In the genomic region with DNA sequence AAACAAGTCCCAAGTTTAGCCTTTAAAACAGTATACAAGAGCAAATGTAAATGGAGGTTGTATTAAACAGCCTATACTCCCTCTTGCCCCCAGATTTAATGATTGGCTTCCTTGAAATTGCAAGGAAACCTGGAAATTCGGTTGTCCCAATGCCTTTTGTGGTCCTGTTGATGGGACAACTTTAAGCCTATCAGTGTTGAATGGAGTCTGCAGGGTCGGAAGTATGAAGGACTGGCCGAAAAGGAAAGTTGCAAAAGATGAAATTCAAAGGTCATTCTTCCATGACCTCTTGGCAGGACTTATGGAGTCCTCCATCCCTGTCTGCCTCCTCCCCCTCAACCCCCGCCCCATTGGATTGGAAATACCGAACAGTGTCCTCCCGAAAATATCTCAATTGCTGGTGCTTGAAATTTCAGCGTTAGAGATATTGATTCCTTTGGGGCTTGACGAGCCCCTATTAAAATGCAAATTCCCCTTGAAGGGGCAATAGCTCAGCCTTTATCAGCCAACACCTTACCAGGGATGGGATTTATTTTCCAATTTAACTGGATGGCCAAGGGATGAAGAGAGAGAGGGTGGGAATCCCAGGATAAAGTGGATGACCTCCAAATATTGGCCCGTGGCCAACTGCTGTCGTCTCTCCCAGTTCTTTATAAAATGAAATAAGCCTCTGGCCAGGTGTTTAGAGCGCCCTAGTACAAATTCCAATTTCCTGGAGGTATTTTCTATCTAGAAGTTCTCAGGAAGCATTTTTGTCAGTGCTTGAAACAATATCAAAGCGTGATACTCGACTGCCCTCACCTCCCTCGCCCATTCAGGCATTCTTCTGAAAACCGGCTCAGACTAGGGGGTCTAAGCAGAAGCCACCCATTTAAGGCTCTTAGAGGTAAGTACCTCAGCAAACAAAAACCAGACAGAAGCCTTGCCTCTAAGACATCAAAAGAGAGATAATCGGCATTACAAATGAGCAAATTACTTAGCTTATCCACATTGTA, we compare ENCODE assay signal across 9 mouse cellular contexts. TPM values are rescaled to one million over a fixed set of nuclear protein-coding genes. Genes with fewer than 3 reads are reported as not detected.
A peak's percentile ranks its signal among the peaks of the same experiment; 100 is the strongest.
DNase-seq lines count a peak whose midpoint lies in the region; ATAC-seq and TF ChIP-seq lines count a peak whose summit lies in the region.
"Had no signal": no experiment of that assay in that cellular context is flagged by ENCODE, and none has a peak within 500 bp of the region (broad histone marks: within the 10 kb centered on the region; RNA-seq: fewer than 3 reads in every experiment).

No protein-coding gene starts in this region.

- peak overlapping the region; percentile 98 for H3K4me2 ChIP-seq in heart, postnatal 0 days (ENCODE audit: low read depth, low read length)
- H3K4me2 ChIP-seq in hindbrain, embryonic 13.5 days, result peak overlapping the region; percentile 97
- H3K4me2 ChIP-seq in midbrain, embryonic 16.5 days (ENCODE audit: low read length), result peak overlapping the region; percentile 96

- no peaks in the 10 kb centered on the region for H3K9me3 ChIP-seq in heart, postnatal 0 days (replicated peaks; ENCODE audit: control insufficient read depth, low read length)
- H3K9me3 ChIP-seq in embryonic facial prominence, embryonic 10.5 days, result no peaks in the 10 kb centered on the region
- no peaks in the 10 kb centered on the region for H3K9me3 ChIP-seq in hindbrain, embryonic 13.5 days
- H3K9me3 ChIP-seq in midbrain, embryonic 16.5 days (replicated peaks; ENCODE audit: control insufficient read depth, low read length, poor library complexity, severe bottlenecking), result no peaks in the 10 kb centered on the region
- H3K9me3 ChIP-seq: liver, embryonic 15.5 days had no signal

- H3K27ac ChIP-seq in heart, postnatal 0 days (ENCODE audit: low read depth), result no peak overlapping the region
- no peak overlapping the region for H3K27ac ChIP-seq in embryonic facial prominence, embryonic 10.5 days (replicated peaks)
- peak overlapping the region; percentile 93; the same call in 1 of the 2 replicates for H3K27ac ChIP-seq in hindbrain, embryonic 13.5 days
- H3K27ac ChIP-seq in midbrain, embryonic 16.5 days (ENCODE audit: low read length), result no peak overlapping the region
- H3K27ac ChIP-seq: liver, embryonic 15.5 days had no signal

- no peak overlapping the region for H3K9ac ChIP-seq in heart, postnatal 0 days (replicated peaks; ENCODE audit: low read depth, low read length)
- H3K9ac ChIP-seq in hindbrain, embryonic 13.5 days, result peak overlapping the region; percentile 85
- H3K9ac ChIP-seq in midbrain, embryonic 16.5 days (ENCODE audit: low read depth, low read length), result no peak overlapping the region
- H3K9ac ChIP-seq: liver, embryonic 15.5 days had no signal

- H3K4me1 ChIP-seq in heart, postnatal 0 days (ENCODE audit: control insufficient read depth, insufficient read depth), result no peaks in the 10 kb centered on the region; the same call in 1 of the 2 replicates
- H3K4me1 ChIP-seq in embryonic facial prominence, embryonic 10.5 days, result peaks cover 22% of the 10 kb centered on the region; the same call in 1 of the 2 replicates
- H3K4me1 ChIP-seq in hindbrain, embryonic 13.5 days (replicated peaks), result peaks cover 22% of the 10 kb centered on the region
- peaks cover 17% of the 10 kb centered on the region for H3K4me1 ChIP-seq in midbrain, embryonic 16.5 days (ENCODE audit: control insufficient read depth, insufficient read depth, low read length)
- H3K4me1 ChIP-seq: liver, embryonic 15.5 days had no signal

- peak overlapping the region; percentile 52 for H3K4me3 ChIP-seq in heart, postnatal 0 days (ENCODE audit: low read depth, low read length)
- peak overlapping the region; percentile 79 for H3K4me3 ChIP-seq in embryonic facial prominence, embryonic 10.5 days
- H3K4me3 ChIP-seq in hindbrain, embryonic 13.5 days, result peak overlapping the region; percentile 71
- peak overlapping the region; percentile 82 for H3K4me3 ChIP-seq in midbrain, embryonic 16.5 days (ENCODE audit: low read depth, low read length)

- ATAC-seq in heart, postnatal 0 days (ENCODE audit: insufficient read depth, low read depth), result no peak
- no peak for ATAC-seq in hindbrain, embryonic 13.5 days (ENCODE audit: low FRiP score)
- no peak for ATAC-seq in midbrain, embryonic 16.5 days
- ATAC-seq in inflammation-experienced regulatory T-cells, adult 6 months, result no peak

- no peak for TF ChIP-seq CTCF in heart, postnatal 0 days (IDR thresholded peaks at IDR 0.05; ENCODE audit: low read depth)

- peaks cover 49% of the 10 kb centered on the region for H3K27me3 ChIP-seq in heart, postnatal 0 days (ENCODE audit: control insufficient read depth, insufficient read depth, low read length)
- peaks cover 64% of the 10 kb centered on the region for H3K27me3 ChIP-seq in embryonic facial prominence, embryonic 10.5 days (replicated peaks; ENCODE audit: low read depth, poor library complexity, severe bottlenecking)
- peaks cover 20% of the 10 kb centered on the region for H3K27me3 ChIP-seq in hindbrain, embryonic 13.5 days
- H3K27me3 ChIP-seq in midbrain, embryonic 16.5 days (ENCODE audit: control insufficient read depth, insufficient read depth, low read depth, low read length), result no peaks in the 10 kb centered on the region; the same call in 1 of the 2 replicates

- no peaks in the 10 kb centered on the region for H3K36me3 ChIP-seq in heart, postnatal 0 days (replicated peaks; ENCODE audit: control insufficient read depth, insufficient read depth, low read length)
- no peaks in the 10 kb centered on the region for H3K36me3 ChIP-seq in embryonic facial prominence, embryonic 10.5 days (replicated peaks)
- H3K36me3 ChIP-seq in hindbrain, embryonic 13.5 days, result no peaks in the 10 kb centered on the region
- H3K36me3 ChIP-seq in midbrain, embryonic 16.5 days (ENCODE audit: control insufficient read depth, insufficient read depth, low read length), result no peaks in the 10 kb centered on the region
- H3K36me3 ChIP-seq: liver, embryonic 15.5 days had no signal

- no peak for TF ChIP-seq EP300 in heart, postnatal 0 days (IDR thresholded peaks at IDR 0.05; ENCODE audit: low read depth)

- WGBS in heart, postnatal 0 days, result 18% methylated on average over 16 of the region's 16 CpGs
- 11% methylated on average over 16 of the region's 16 CpGs for WGBS in embryonic facial prominence, embryonic 10.5 days
- WGBS in hindbrain, embryonic 13.5 days, result 14% methylated on average over 16 of the region's 16 CpGs
- WGBS in midbrain, embryonic 16.5 days, result 6% methylated on average over 16 of the region's 16 CpGs

- DNase-seq in heart, postnatal 0 days (ENCODE audit: low spot score), result no peak
- DNase-seq in heart, postnatal 4 days, result no peak
- peak; percentile 11 for DNase-seq in embryonic facial prominence, embryonic 10.5 days (ENCODE audit: low spot score)
- no peak for DNase-seq in thymus, postnatal 10 days (ENCODE audit: low spot score in 2 of 2)
- DNase-seq in layer of hippocampus, adult 9-10 months (ENCODE audit: low spot score), result no peak

RNA-seq across cellular contexts. Expression of a gene that starts 1.0 kb away (rescaled TPM):
- 0.42 TPM in 1 of 2 replicates, not detected in the other for total RNA-seq in heart, postnatal 0 days (2014; rRNA removed; ENCODE audit: low replicate concordance)
- 0.11 and 0.19 TPM in 2 replicates for polyA plus RNA-seq in heart, postnatal 0 days (2015; fragmentation: Nextera tagmentation; extraction: Ambion mirVana)
- under 1 TPM; 0.09 to 0.14 TPM for total RNA-seq in heart, postnatal 4 days (2021)
- polyA plus RNA-seq in embryonic facial prominence, embryonic 10.5 days (2016; fragmentation: Nextera tagmentation; extraction: Ambion mirVana), result 0.60 and 0.72 TPM in 2 replicates
- polyA plus RNA-seq in hindbrain, embryonic 13.5 days (2015; fragmentation: Nextera tagmentation; extraction: Ambion mirVana), result 8.5 and 8.7 TPM in 2 replicates
- 7.6 and 10.4 TPM in 2 replicates for polyA plus RNA-seq in midbrain, embryonic 16.5 days (2015; fragmentation: Nextera tagmentation; extraction: Ambion mirVana)
- polyA plus RNA-seq in inflammation-experienced regulatory T-cells, adult 6 months (2017; shearing (Covaris generic)), result under 1 TPM in 2 of 3 experiments, not detected in 1; 0.35 to 0.88 TPM
- polyA plus RNA-seq: liver, embryonic 15.5 days had no signal
